Mouse (Mus musculus) urinary bladder, postnatal 10 days (tissue): ENCODE results near the gene Eif4g3.

Source experiments
- DNase-seq: peaks from one replicate; pipeline ENCODE4 v3.0.0; 2022; ENCODE audit warnings: low spot score

The Eif4g3 gene

GRCm38 (mm10) chr4:137990433-137990832 is 2.4 kb upstream of the Eif4g3 start:
- no peak for DNase-seq

GRCm38 (mm10) chr4:137991240-137991639 is 1.6 kb upstream of the Eif4g3 start:
- DNase-seq: no peak

- DNase-seq: peak; percentile 100
These were observed 503 bp downstream of the Eif4g3 start for GRCm38 (mm10) chr4:137993291-137993758.

GRCm38 (mm10) chr4:137993821-137994561 is 1.2 kb downstream of the Eif4g3 start:
- DNase-seq: no peak

- DNase-seq: no peak
These were observed 1.9 kb downstream of the Eif4g3 start for GRCm38 (mm10) chr4:137994562-137995336.

- DNase-seq: no peak
These were observed 2.6 kb downstream of the Eif4g3 start for GRCm38 (mm10) chr4:137995399-137995798.

- no peak for DNase-seq
These were observed 5.4 kb downstream of the Eif4g3 start for GRCm38 (mm10) chr4:137998232-137998631.

- no peak for DNase-seq
These were observed 7.9 kb downstream of the Eif4g3 start for GRCm38 (mm10) chr4:138000682-138001081.

- no peak for DNase-seq
These were observed 11.2 kb downstream of the Eif4g3 start for GRCm38 (mm10) chr4:138003909-138004610.

GRCm38 (mm10) chr4:138005781-138006180 is 13.0 kb downstream of the Eif4g3 start:
- no peak for DNase-seq

- DNase-seq: no peak
These were observed 14.3 kb downstream of the Eif4g3 start for GRCm38 (mm10) chr4:138006951-138007613.

GRCm38 (mm10) chr4:138008646-138009045 is 15.8 kb downstream of the Eif4g3 start:
- no peak for DNase-seq

- no peak for DNase-seq
These were observed 17.1 kb downstream of the Eif4g3 start for GRCm38 (mm10) chr4:138009786-138010502.

GRCm38 (mm10) chr4:138013723-138014479 is 21.1 kb downstream of the Eif4g3 start:
- DNase-seq: no peak

- no peak for DNase-seq
These were observed 23.1 kb downstream of the Eif4g3 start for GRCm38 (mm10) chr4:138015966-138016365.

- no peak for DNase-seq
These were observed 24.3 kb downstream of the Eif4g3 start for GRCm38 (mm10) chr4:138017085-138017637.

GRCm38 (mm10) chr4:138018011-138018410 is 25.2 kb downstream of the Eif4g3 start:
- no peak for DNase-seq

GRCm38 (mm10) chr4:138020231-138020630 is 27.4 kb downstream of the Eif4g3 start:
- DNase-seq: no peak

GRCm38 (mm10) chr4:138021651-138022050 is 28.8 kb downstream of the Eif4g3 start:
- no peak for DNase-seq

- no peak for DNase-seq
These were observed 29.9 kb downstream of the Eif4g3 start for GRCm38 (mm10) chr4:138022761-138023160.
